In genomic region chr9:48711296-48711781, GRCm38 (mm10) we compare ENCODE assay signal across 9 mouse cellular contexts.
DNase-seq lines count a peak whose midpoint lies in the region; ATAC-seq and TF ChIP-seq lines count a peak whose summit lies in the region.
"Had no signal": no experiment of that assay in that cellular context is flagged by ENCODE, and none has a peak within 500 bp of the region (broad histone marks: within the 10 kb centered on the region; RNA-seq: fewer than 3 reads in every experiment).

No protein-coding gene starts in this region.

- peak overlapping the region; percentile 65; the same call in 1 of the 2 replicates for H3K27ac ChIP-seq in forebrain, embryonic 10.5 days
- no peak overlapping the region for H3K27ac ChIP-seq in forebrain, embryonic 11.5 days (ENCODE audit: low read depth, low read length)
- H3K27ac ChIP-seq in liver, embryonic 12.5 days: peak overlapping the region; percentile 75
- H3K27ac ChIP-seq in liver, postnatal 0 days (ENCODE audit: low read depth): no peak overlapping the region
- 0 out of 2 replicates have a peak overlapping the region, but pooled peaks have one; percentile 38 for H3K27ac ChIP-seq in limb, embryonic 10.5 days

- intact Hi-C loops in left cerebral cortex, postnatal 10 days (cut with DNase I): no loop called here

- no peak overlapping the region for H3K4me3 ChIP-seq in forebrain, embryonic 10.5 days
- no peak overlapping the region for H3K4me3 ChIP-seq in forebrain, embryonic 11.5 days (ENCODE audit: low read depth, low read length)
- no peak overlapping the region for H3K4me3 ChIP-seq in liver, embryonic 12.5 days
- H3K4me3 ChIP-seq in liver, postnatal 0 days (ENCODE audit: low read depth, low read length): no peak overlapping the region
- no peak overlapping the region for H3K4me3 ChIP-seq in limb, embryonic 10.5 days

- no peak for ATAC-seq in forebrain, embryonic 11.5 days (replicated peaks; ENCODE audit: low FRiP score)
- peak; percentile 58 for ATAC-seq in liver, embryonic 12.5 days
- no peak for ATAC-seq in liver, postnatal 0 days

- H3K4me1 ChIP-seq in forebrain, embryonic 10.5 days: peaks cover 44% of the 10 kb centered on the region
- H3K4me1 ChIP-seq in forebrain, embryonic 11.5 days (replicated peaks; ENCODE audit: control insufficient read depth, insufficient read depth, low read length): peaks cover 3% of the 10 kb centered on the region; the same call in 1 of the 2 replicates
- peaks cover 40% of the 10 kb centered on the region for H3K4me1 ChIP-seq in liver, embryonic 12.5 days
- peaks cover 2% of the 10 kb centered on the region; the same call in 1 of the 2 replicates for H3K4me1 ChIP-seq in liver, postnatal 0 days (ENCODE audit: insufficient read depth)
- H3K4me1 ChIP-seq in limb, embryonic 10.5 days: peaks cover 25% of the 10 kb centered on the region

- H3K36me3 ChIP-seq in forebrain, embryonic 10.5 days (replicated peaks): peaks cover 51% of the 10 kb centered on the region
- H3K36me3 ChIP-seq in forebrain, embryonic 11.5 days (ENCODE audit: control insufficient read depth, insufficient read depth, low read length): no peaks in the 10 kb centered on the region
- no peaks in the 10 kb centered on the region for H3K36me3 ChIP-seq in liver, embryonic 12.5 days
- peaks cover 9% of the 10 kb centered on the region for H3K36me3 ChIP-seq in liver, postnatal 0 days (replicated peaks; ENCODE audit: insufficient read depth, low read length)
- H3K36me3 ChIP-seq in limb, embryonic 10.5 days: peaks cover 17% of the 10 kb centered on the region

- DNase-seq in forebrain, embryonic 10.5 days (ENCODE audit: extremely low spot score, low spot score): no peak
- no peak for DNase-seq in forebrain, embryonic 11.5 days (ENCODE audit: low spot score)
- DNase-seq in liver, postnatal 0 days: no peak
- no peak for DNase-seq in limb, embryonic 10.5 days (ENCODE audit: low spot score)
- DNase-seq in skeletal muscle tissue, adult 2 months (ENCODE audit: low read depth, low spot score): peak; percentile 95
- DNase-seq in cerebellum, adult 9-10 months: no peak
- no peak for DNase-seq in left cerebral cortex, postnatal 10 days (ENCODE audit: extremely low spot score in 1 of 2, low spot score in 2 of 2)
- DNase-seq: kidney, adult 8-10 months had no signal

- no peaks in the 10 kb centered on the region for H3K9me3 ChIP-seq in forebrain, embryonic 10.5 days
- no peaks in the 10 kb centered on the region for H3K9me3 ChIP-seq in forebrain, embryonic 11.5 days (ENCODE audit: control insufficient read depth, low read length)
- no peaks in the 10 kb centered on the region for H3K9me3 ChIP-seq in liver, embryonic 12.5 days (replicated peaks)
- no peaks in the 10 kb centered on the region for H3K9me3 ChIP-seq in liver, postnatal 0 days (ENCODE audit: low read length)
- H3K9me3 ChIP-seq in limb, embryonic 10.5 days (replicated peaks): no peaks in the 10 kb centered on the region

- no peak overlapping the region for H3K9ac ChIP-seq in forebrain, embryonic 11.5 days (ENCODE audit: low read length)
- H3K9ac ChIP-seq in liver, embryonic 12.5 days: no peak overlapping the region; the same call in 1 of the 2 replicates
- no peak overlapping the region for H3K9ac ChIP-seq in liver, postnatal 0 days (replicated peaks)

- WGBS in forebrain, embryonic 10.5 days: 61% methylated on average over 9 of the region's 9 CpGs
- WGBS in forebrain, embryonic 11.5 days: 53% methylated on average over 9 of the region's 9 CpGs
- 36% methylated on average over 9 of the region's 9 CpGs for WGBS in liver, embryonic 12.5 days (ENCODE audit: insufficient replicate concordance)
- 59% methylated on average over 9 of the region's 9 CpGs for WGBS in liver, postnatal 0 days (ENCODE audit: insufficient replicate concordance)
- WGBS in limb, embryonic 10.5 days: 48% methylated on average over 9 of the region's 9 CpGs

- no peak overlapping the region for H3K4me2 ChIP-seq in forebrain, embryonic 11.5 days (ENCODE audit: low read depth, low read length, severe bottlenecking)
- H3K4me2 ChIP-seq in liver, embryonic 12.5 days: peak overlapping the region; percentile 31
- no peak overlapping the region for H3K4me2 ChIP-seq in liver, postnatal 0 days (ENCODE audit: low read depth, low read length)

- TF ChIP-seq EP300 in liver, postnatal 0 days (IDR thresholded peaks at IDR 0.05; ENCODE audit: low read depth): no peak

- H3K27me3 ChIP-seq in forebrain, embryonic 10.5 days (ENCODE audit: poor library complexity, severe bottlenecking): no peaks in the 10 kb centered on the region
- no peaks in the 10 kb centered on the region for H3K27me3 ChIP-seq in forebrain, embryonic 11.5 days (ENCODE audit: control insufficient read depth, insufficient read depth, low read length)
- H3K27me3 ChIP-seq in liver, embryonic 12.5 days (replicated peaks): no peaks in the 10 kb centered on the region
- H3K27me3 ChIP-seq in liver, postnatal 0 days (ENCODE audit: insufficient read depth, low read length): no peaks in the 10 kb centered on the region
- no peaks in the 10 kb centered on the region for H3K27me3 ChIP-seq in limb, embryonic 10.5 days (ENCODE audit: low read depth, poor library complexity, severe bottlenecking)

- TF ChIP-seq CTCF in liver, postnatal 0 days (IDR thresholded peaks at IDR 0.05; ENCODE audit: low read depth): no peak

Comparison
In these comparisons a context has a peak if more than half of its experiments do, and no peak if none do; other contexts are left out.
1. H3K27ac ChIP-seq: peak in forebrain, embryonic 10.5 days (single experiment), liver, embryonic 12.5 days (single experiment) and limb, embryonic 10.5 days (single experiment); none in forebrain, embryonic 11.5 days (single experiment) and liver, postnatal 0 days (single experiment).